Mouse (Mus musculus): ENCODE data around the gene Slc27a2. TPM values are rescaled to one million over a fixed set of nuclear protein-coding genes. Genes with fewer than 3 reads are reported as not detected.

Slc27a2 gene
- polyA plus RNA-seq, 2 experiments: 0.29 to 0.94 TPM

DNA sequence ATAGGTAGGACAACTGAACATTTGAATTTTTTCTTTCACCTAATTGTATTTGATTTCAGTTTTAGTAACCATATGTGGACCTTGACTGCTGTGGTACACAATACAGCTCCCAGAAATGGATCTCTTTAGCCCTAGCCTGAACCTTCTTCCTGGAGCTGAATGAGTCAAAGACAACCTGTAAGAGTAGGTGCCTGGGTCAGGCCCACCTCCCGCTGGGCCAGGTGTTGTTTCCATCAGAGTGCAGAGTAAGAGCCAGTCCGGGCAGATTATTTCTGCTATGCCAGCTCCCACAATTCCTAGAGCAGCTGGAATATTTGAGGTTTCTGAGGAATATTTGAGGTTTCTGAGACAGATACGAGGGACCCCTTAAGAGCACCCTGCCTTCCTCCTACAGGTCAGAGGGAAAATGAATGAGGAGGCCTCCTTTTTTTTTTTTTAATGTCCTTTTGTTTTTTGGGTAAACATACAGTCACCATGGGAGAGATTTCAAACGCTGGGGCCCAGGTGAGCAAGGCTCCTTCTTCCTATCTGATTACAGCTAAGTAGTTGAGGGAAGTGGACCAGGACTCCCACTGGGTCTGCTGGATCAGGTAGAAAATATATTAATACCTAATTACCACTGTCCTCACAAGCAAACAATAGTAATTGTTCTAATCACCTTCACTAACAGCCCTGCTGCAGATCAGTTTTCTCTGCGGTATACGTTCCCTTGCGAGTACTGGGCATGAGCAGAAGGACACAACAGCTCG, 32.6 kb downstream of the Slc27a2 start:
- H3K4me2 ChIP-seq (replicated peaks; ENCODE audit: low read depth, low read length, severe bottlenecking): no peak overlapping the region
- no peaks in the 10 kb centered on the region for H3K9me3 ChIP-seq (ENCODE audit: control insufficient read depth, low read length)
- no peak overlapping the region for H3K27ac ChIP-seq (replicated peaks; ENCODE audit: low read depth, low read length)
- H3K27me3 ChIP-seq (ENCODE audit: control insufficient read depth, insufficient read depth, low read length): no peaks in the 10 kb centered on the region
- DNase-seq (ENCODE audit: low spot score): no peak
- TF ChIP-seq POLR2A (IDR thresholded peaks at IDR 0.05; ENCODE audit: borderline replicate concordance, extremely low read depth, insufficient read depth, insufficient read length): no peak
- no peak overlapping the region for H3K9ac ChIP-seq (ENCODE audit: low read depth, low read length, severe bottlenecking)
- 76% methylated on average over 8 of the region's 8 CpGs for WGBS
- no peak overlapping the region for H3K4me3 ChIP-seq (replicated peaks; ENCODE audit: low read length)
- no peak for ATAC-seq (ENCODE audit: low FRiP score, low read depth)
- no peaks in the 10 kb centered on the region for H3K4me1 ChIP-seq (ENCODE audit: control insufficient read depth, insufficient read depth, low read length)
- no peaks in the 10 kb centered on the region for H3K36me3 ChIP-seq (ENCODE audit: control insufficient read depth, insufficient read depth, low read length)

- ATAC-seq (ENCODE audit: low FRiP score, low read depth): no peak
- H3K27me3 ChIP-seq (ENCODE audit: control insufficient read depth, insufficient read depth, low read length): no peaks in the 10 kb centered on the region
- no peaks in the 10 kb centered on the region for H3K36me3 ChIP-seq (ENCODE audit: control insufficient read depth, insufficient read depth, low read length)
- no peak for DNase-seq (ENCODE audit: low spot score)
- no peak for TF ChIP-seq POLR2A (IDR thresholded peaks at IDR 0.05; ENCODE audit: borderline replicate concordance, extremely low read depth, insufficient read depth, insufficient read length)
- H3K9me3 ChIP-seq (ENCODE audit: control insufficient read depth, low read length): no peaks in the 10 kb centered on the region
- H3K4me2 ChIP-seq (replicated peaks; ENCODE audit: low read depth, low read length, severe bottlenecking): no peak overlapping the region
- 77% methylated on average over 3 of the region's 3 CpGs for WGBS
- no peak overlapping the region for H3K27ac ChIP-seq (replicated peaks; ENCODE audit: low read depth, low read length)
- H3K9ac ChIP-seq (ENCODE audit: low read depth, low read length, severe bottlenecking): no peak overlapping the region
- no peaks in the 10 kb centered on the region for H3K4me1 ChIP-seq (ENCODE audit: control insufficient read depth, insufficient read depth, low read length)
- no peak overlapping the region for H3K4me3 ChIP-seq (replicated peaks; ENCODE audit: low read length)
Measured at GRCm38 (mm10) chr2:126587468-126587867, 35.3 kb downstream of the Slc27a2 start.

GRCm38 (mm10) chr2:126591304-126591703, 39.1 kb downstream of the Slc27a2 start:
- Histone ChIP-seq H3K4me1 (ENCODE audit: control insufficient read depth, insufficient read depth, low read length) (no peaks in the 10 kb centered on the region), H3K4me3 (replicated peaks; ENCODE audit: low read length) (no peak overlapping the region), H3K27ac (replicated peaks; ENCODE audit: low read depth, low read length) (no peak overlapping the region), H3K4me2 (replicated peaks; ENCODE audit: low read depth, low read length, severe bottlenecking) (no peak overlapping the region), H3K9me3 (ENCODE audit: control insufficient read depth, low read length) (no peaks in the 10 kb centered on the region), H3K27me3 (ENCODE audit: control insufficient read depth, insufficient read depth, low read length) (no peaks in the 10 kb centered on the region), H3K9ac (ENCODE audit: low read depth, low read length, severe bottlenecking) (no peak overlapping the region), H3K36me3 (ENCODE audit: control insufficient read depth, insufficient read depth, low read length) (no peaks in the 10 kb centered on the region)
- WGBS: 94% methylated on average over 4 of the region's 4 CpGs
- ATAC-seq (ENCODE audit: low FRiP score, low read depth) (no peak), DNase-seq (ENCODE audit: low spot score) (no peak)
- TF ChIP-seq POLR2A (IDR thresholded peaks at IDR 0.05; ENCODE audit: borderline replicate concordance, extremely low read depth, insufficient read depth, insufficient read length): no peak

DNA sequence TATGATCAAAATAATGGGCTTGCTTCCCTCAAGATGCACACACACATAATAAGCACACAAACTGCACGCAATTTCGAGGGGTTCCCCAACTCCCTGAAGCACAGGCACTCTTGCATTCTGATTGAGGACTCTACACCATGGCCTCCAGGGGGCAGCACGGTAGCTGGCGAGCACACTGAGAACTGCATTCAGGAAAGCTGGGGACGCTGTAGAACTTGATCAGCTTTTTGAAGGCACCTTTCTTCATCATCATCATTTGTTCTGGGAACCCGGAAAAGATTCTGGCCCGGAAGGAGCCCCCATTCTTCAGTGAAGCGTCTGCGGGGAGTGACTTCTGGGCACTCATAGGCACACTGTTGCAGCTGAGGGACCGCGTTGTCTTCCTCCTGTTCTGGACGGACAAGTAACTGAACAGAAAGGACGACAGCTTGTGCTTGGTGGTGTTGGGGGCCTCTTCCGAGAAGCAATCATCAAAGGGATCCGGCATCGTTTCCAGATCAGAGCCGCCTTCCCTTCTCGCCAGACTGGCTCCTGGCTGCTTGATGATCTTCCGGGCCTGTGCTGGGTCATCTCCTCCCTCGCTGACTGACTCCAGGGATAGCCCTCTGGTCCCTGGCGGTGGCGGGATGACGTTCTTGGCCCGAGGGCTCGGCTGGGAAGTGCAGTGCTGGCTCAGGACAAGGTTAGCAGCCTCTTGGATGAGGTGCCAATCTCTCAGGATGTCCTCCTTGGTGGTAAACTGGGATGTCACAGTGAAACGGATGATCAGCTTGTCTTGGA, 41.8 kb downstream of the Slc27a2 start:
- Histone ChIP-seq H3K36me3 (ENCODE audit: control insufficient read depth, insufficient read depth, low read length) (no peaks in the 10 kb centered on the region), H3K27ac (replicated peaks; ENCODE audit: low read depth, low read length) (no peak overlapping the region), H3K9ac (ENCODE audit: low read depth, low read length, severe bottlenecking) (peak overlapping the region; percentile 45), H3K4me1 (ENCODE audit: control insufficient read depth, insufficient read depth, low read length) (no peaks in the 10 kb centered on the region), H3K27me3 (ENCODE audit: control insufficient read depth, insufficient read depth, low read length) (no peaks in the 10 kb centered on the region), H3K4me2 (replicated peaks; ENCODE audit: low read depth, low read length, severe bottlenecking) (peak overlapping the region; percentile 51), H3K4me3 (replicated peaks; ENCODE audit: low read length) (peak overlapping the region; percentile 31), H3K9me3 (ENCODE audit: control insufficient read depth, low read length) (no peaks in the 10 kb centered on the region)
- WGBS: 25% methylated on average over 26 of the region's 26 CpGs
- DNase-seq (ENCODE audit: low spot score): peak; percentile 63
- ATAC-seq (ENCODE audit: low FRiP score, low read depth): peak; percentile 65
- no peak for TF ChIP-seq POLR2A (IDR thresholded peaks at IDR 0.05; ENCODE audit: borderline replicate concordance, extremely low read depth, insufficient read depth, insufficient read length)

GRCm38 (mm10) chr2:126596347-126597072, 44.3 kb downstream of the Slc27a2 start:
- TF ChIP-seq POLR2A (IDR thresholded peaks at IDR 0.05; ENCODE audit: borderline replicate concordance, extremely low read depth, insufficient read depth, insufficient read length): no peak
- no peak overlapping the region for H3K27ac ChIP-seq (replicated peaks; ENCODE audit: low read depth, low read length)
- no peaks in the 10 kb centered on the region for H3K27me3 ChIP-seq (ENCODE audit: control insufficient read depth, insufficient read depth, low read length)
- ATAC-seq (ENCODE audit: low FRiP score, low read depth) (no peak), DNase-seq (ENCODE audit: low spot score) (no peak)
- no peak overlapping the region for H3K9ac ChIP-seq (ENCODE audit: low read depth, low read length, severe bottlenecking)
- no peaks in the 10 kb centered on the region for H3K36me3 ChIP-seq (ENCODE audit: control insufficient read depth, insufficient read depth, low read length)
- no peak overlapping the region for H3K4me2 ChIP-seq (replicated peaks; ENCODE audit: low read depth, low read length, severe bottlenecking)
- no peaks in the 10 kb centered on the region for H3K4me1 ChIP-seq (ENCODE audit: control insufficient read depth, insufficient read depth, low read length)
- no peaks in the 10 kb centered on the region for H3K9me3 ChIP-seq (ENCODE audit: control insufficient read depth, low read length)
- 89% methylated on average over 7 of the region's 7 CpGs for WGBS
- no peak overlapping the region for H3K4me3 ChIP-seq (replicated peaks; ENCODE audit: low read length)
